Mouse (Mus musculus): ENCODE data around the gene Ndrg3. TPM values are rescaled to one million over a fixed set of nuclear protein-coding genes. Genes with fewer than 3 reads are reported as not detected.
"Not testable (repeated sequence)": the region's sequence is repeated elsewhere in the genome, so short reads cannot be mapped to it uniquely, and the experiment has no call there.

Ndrg3 gene
- polyA plus RNA-seq, 2 experiments from 2014 or later = 107 to 115 TPM

DNA sequence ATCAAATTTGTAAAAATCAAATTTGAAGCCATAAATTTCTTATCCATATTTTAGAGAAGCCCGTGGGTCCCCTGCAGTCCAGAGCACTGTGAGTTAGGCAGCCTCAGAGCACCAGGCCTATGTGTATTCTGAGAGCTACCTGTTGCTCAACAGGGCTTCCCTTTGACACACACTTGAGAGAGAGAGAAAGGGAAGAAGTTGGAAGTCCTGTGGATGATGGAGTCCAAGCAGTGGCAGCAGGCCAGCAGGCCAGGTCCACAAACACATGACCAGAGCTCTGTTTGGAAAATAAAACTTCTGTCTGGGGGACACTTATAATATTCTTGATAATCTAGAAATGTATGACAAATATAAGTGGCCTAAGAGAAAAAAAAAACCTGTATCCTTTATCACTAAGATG is 58.4 kb downstream of the Ndrg3 start:
- ATAC-seq = no peak

DNA sequence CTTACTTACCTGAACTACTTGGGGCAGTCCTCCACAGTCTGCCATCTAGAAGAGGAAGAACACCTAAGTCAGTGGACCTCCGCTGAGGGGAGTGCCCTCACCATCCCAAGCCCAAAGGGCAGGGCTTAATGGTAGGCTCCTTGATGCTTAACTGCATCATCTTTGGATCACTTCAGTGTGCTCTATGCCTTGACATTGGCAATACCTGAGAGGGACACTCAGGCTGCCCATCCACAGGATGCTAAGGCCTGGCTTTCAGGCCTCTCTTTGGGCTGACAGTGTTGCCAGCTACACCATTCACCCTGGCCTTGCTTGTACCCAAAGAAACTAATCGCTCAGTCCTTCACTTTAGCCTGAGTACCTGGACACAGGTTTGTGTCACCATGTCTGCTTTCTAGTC is 60.4 kb downstream of the Ndrg3 start:
- ATAC-seq = no peak

DNA sequence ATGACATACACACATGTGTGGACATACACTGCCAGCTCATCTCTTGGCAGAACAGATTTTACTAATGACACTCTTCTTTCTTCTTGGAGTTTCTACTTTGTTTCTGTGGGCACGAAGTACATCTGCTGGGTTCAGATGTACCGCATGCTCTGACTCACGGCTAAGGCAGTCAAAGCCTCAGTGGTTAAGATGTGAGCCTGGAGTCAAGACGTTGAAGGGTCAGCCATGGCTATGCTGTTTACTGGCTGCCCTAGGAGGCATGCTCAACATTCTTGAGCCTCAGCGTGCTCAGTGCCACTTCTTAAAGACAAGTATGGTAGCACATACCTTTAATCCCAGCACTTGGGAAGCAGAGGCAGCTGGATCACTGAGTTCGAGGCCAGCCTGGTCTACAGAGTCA is 61.3 kb downstream of the Ndrg3 start:
- no peak for ATAC-seq

DNA sequence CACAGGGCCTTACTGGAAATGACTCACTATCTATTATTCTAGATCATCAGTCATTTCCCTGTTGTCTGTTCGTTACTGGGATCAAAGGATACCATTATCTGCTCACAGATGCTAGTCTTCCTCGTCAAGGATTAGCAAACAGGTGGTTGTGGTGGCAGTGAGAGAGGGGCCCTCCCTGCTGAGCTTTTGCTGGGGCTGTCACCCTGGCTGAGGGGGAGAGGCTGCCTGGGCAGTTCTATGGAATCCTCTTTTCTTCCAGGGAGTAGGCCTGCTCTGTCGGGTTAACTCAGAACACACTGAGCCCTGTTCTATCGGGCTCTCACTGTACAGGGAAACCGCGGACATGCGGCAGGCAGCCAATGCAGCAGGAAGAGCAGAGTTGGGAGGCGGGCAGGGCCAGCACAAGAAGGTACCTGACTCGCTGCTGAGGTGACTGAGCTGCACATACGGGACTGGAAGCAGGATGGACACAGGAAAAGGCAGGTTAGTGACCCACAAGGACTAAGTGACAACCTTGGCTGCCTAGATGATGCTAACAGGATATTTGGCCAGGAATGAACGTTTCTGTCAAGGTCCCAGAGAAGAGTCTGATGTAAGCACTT is 62.2 kb downstream of the Ndrg3 start:
- no peak for ATAC-seq

DNA sequence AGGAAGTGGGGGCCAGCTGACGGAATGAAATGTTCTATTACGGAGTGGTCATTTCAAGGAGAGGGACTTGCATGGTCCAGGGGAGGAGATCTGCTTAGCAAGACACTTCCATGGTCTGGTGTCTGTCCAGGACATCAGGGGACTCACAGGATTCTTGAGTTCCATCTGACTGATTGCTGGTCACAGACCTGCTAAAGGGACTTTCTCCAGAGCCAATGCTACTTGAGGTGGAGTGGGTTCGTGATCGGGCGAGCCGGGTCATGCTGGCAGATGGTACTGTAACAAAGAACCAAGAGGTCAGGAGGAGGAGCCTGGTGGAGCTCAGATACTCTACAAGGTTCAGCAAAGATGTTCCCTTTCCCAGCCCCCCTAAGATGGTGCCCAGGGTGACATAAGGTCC is 63.2 kb downstream of the Ndrg3 start:
- ATAC-seq = no peak

DNA sequence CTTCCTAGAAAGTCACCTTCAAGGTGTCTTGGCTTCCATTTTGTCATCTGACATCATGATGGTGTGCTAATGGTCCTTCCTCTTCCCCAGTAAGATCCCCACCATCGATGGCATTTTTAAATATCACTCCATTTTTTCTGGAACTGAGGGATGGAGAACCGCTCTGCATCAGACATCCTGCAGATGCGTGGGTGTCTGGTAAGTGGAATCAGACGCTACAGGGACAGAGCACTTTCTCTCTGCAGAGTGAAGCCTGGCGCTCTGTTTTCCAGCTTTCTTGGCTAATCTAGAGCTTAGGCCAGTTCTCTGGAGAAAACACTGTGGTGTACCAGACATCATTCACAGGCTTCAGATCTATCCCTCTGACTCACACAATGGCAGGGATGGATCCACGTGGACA is 64.2 kb downstream of the Ndrg3 start:
- no peak for ATAC-seq

DNA sequence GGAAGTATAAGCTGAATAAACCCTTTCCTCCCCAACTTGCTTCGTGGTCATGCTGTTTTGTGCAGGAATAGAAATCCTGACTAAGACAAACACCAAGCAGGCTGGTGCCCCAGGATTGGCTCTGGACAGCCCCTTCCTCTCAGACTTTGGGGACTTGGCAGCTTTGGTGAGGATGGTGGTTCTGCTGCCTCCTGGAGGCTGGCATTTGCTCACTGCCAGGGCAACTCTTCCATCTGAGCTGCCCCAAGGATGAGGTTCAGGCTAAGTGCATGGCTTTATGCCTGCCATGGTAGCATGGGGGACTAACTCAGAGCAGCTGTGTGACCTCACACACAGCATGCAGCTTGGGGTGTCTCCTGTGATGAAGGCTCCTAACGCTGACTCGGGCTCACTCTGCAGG is 66.2 kb downstream of the Ndrg3 start:
- not testable (repeated sequence) for ATAC-seq

DNA sequence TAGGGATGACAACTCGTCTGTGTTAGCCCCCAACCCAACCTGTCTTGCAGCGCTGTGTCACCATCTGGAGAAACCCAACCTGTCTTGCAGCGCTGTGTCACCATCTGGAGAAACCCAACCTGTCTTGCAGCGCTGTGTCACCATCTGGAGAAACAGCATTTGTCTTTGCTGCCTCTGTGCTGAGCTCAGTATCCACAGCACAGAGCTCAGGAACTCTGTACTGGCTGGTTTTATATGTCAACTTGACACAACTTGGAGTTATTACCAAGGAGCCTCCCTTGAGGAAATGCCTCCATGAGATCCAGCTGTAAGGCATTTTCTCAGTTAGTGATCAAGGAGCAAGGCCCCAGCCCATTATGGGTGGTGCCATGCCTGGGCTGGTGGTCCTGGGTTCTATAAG is 66.8 kb downstream of the Ndrg3 start:
- not testable (repeated sequence) for ATAC-seq

DNA sequence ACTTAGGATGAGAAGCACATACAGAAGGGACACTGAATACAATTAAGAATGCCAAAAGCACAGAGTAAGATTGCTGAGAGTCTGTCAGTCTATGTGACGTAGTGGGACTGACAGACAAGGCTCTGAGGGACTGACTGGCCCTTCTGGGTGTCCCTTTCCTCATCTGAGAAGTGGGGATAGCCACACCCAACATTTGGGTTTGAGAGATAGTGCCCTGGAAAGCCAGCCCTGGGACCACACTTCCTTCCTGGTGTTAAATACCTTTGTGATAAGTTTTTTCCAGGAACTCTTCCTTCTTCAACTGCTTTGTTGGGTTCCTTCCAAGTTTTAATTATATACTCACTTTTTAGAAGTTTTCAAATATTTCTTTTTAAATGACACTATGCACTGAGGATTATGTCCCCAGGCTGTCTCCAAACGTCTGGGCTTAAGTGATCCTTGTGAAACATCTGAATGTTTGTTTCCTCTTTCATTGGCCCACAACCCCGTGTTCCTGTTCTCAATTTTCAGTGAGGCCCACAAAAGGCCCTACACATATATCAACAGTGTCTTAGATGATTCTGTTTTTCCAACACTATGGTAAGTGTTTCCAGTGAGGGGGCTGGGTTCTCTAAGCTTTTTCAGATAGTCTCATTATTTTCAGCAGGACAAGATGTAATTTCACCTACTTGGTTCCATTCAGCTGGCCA is 67.5 kb downstream of the Ndrg3 start:
- ATAC-seq = no peak

DNA sequence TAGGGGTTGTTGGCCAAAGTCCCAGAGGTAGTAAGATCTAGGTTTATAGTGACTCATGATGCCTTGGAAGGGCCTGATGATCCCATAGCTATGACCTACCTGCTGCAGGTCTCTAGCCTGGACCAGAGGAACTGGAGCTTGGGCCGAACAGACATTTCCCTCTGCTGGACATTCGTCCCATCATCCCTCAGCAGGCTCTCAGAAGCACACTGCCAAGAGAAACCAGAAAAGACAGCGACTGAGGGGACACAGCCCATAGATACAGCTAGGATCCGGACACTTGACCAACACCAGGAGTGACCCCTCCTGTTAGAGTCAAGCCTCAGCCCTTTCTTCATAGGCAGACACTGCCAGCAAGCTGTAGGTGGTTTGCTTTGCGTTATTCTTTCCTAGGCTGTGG is 68.8 kb downstream of the Ndrg3 start:
- no peak for ATAC-seq

DNA sequence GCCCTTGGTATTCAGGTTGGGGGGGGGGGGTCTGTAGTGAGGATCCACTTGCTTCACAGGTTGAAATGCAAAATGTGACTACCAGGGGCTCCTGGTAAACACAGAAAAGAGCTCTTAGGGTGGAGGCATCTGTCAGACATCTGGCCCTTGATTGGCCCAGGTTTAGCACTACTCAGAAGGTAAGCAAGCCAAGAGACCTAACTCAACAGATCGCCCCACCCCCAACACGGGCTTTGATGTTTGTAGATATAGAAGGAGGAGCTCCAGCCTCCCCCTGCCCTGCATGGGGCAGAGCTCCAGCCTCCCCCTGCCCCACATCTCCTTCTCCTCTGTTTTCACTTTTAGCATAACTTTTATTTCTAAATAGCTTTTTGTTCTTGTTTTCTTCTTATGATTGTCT is 72.1 kb downstream of the Ndrg3 start:
- no peak for ATAC-seq

DNA sequence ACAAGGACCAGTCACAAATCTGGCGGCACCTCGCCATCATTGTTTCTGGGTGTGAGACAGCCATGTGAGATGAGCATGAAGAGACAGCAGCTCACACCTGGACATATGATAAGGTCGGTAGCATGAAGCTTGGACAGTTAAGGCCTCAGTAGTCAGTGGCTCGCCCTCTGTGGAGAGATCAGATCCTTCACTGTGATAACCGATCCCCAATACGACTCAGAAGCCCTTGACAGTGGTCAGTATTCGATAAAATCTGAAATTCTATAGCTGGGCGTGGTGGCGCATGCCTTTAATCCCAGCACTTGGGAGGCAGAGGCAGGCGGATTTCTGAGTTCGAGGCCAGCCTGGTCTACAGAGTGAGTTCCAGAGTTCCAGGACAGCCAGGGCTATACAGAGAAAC is 72.7 kb downstream of the Ndrg3 start:
- not testable (repeated sequence) for ATAC-seq

DNA sequence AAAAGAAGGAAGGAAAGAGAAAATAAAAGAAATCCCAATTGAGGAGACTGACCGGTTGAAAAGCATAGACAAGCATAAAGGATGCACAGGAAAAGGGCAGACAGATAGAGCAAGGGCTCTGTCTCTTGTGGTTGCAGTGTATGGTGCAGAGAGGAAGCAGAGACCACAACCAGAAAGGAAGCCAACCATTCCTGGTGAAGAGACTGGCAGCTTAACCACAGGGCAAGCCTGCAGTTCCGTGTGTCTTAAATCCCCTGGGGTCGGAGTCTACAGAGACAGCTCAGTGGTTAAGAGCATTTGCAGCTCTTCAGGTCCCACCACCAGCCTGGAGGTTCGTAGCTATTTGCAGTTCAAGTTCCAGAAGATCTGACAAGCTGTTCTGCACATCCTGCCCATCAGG is 73.3 kb downstream of the Ndrg3 start:
- peak; percentile 43 for ATAC-seq

DNA sequence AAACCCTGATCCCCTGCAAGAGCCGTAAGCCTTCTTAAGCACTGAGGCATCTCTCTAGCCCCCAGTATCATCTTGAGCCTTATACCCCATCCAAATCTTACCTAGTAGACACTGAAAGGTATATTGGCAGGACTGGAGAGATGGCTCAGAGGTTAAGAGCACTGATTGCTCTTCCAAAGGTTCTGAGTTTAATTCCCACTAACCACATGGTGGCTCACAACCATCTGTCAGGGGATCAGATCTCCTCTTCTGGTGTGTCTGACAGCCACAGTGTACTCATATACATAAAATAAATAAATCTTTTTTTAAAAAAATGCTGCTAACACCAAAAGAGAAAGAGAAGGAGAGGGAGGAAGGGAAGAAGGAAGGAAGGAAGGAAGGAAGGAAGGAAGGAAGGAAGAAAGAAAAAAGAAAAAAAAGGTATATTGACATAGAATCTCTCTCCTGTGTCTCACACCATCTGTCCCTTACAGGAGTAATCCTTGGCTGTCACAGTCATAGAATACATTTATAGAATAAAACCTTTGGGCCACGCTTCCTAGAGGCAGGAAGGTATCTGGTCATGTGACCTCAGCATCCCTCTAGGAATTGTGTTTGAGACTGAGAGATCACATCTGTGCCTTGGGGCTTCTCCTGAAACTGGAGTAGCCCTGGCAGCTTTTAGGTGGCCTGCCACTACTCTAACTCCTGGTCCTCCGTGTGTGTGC is 75.3 kb downstream of the Ndrg3 start:
- no peak for ATAC-seq

DNA sequence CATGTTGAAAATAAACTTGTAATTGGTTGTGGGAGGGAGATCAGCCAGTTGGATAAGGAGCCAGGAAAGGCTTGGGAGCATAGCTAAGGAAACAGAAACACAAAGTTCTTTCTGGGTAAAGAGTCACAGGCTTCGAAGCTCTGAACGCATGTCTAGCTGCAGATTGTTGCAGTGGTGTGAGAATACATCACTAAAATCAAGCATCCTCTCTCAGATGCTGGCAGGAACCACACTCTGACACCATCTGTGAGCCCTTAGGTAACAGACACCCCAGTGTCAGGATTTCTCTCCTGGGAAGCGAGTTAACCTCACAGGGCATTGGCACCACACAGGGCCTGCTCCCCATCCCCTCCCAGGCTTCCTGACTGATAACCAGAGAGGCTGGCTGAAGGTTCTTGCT is 76.3 kb downstream of the Ndrg3 start:
- ATAC-seq = no peak

DNA sequence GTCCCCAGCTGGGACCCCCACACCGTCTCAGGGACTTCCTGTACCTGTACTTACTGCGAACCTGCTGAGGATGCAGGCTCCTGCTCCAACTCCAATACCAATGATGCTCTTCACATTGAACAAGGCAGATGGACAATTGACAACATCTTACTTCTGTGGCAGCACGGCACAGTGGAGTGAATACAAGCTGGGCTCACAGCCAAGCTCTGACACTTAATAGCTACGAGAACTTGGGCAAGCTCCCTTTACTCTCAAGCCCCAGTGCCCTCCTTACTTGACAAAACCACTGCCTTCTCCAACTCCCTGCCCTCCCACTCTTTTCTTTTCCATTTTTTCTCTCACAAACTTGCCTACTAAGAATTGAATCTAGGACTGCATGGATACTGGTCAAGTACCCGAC is 78.7 kb downstream of the Ndrg3 start:
- ATAC-seq = no peak

DNA sequence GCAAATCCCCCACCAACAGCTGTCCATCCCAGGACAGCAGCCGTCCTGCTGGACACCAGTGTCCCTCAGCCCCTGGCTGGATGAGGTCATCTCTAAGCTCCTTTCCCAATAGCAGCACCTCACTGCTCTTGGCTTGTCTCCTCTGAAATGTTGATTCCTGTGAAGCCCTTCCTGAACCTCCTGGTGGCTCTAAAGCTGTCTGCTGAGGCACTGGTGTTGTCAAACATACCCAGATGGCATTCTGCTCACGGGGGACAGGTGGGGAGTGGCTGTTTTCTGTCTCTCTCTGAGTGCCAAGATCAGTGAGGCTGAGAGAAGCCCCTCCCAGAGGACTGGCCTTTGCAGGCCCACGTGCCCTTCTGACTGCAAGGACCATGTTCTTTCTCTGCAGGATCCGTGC is 85.9 kb downstream of the Ndrg3 start:
- ATAC-seq = not testable (repeated sequence)

DNA sequence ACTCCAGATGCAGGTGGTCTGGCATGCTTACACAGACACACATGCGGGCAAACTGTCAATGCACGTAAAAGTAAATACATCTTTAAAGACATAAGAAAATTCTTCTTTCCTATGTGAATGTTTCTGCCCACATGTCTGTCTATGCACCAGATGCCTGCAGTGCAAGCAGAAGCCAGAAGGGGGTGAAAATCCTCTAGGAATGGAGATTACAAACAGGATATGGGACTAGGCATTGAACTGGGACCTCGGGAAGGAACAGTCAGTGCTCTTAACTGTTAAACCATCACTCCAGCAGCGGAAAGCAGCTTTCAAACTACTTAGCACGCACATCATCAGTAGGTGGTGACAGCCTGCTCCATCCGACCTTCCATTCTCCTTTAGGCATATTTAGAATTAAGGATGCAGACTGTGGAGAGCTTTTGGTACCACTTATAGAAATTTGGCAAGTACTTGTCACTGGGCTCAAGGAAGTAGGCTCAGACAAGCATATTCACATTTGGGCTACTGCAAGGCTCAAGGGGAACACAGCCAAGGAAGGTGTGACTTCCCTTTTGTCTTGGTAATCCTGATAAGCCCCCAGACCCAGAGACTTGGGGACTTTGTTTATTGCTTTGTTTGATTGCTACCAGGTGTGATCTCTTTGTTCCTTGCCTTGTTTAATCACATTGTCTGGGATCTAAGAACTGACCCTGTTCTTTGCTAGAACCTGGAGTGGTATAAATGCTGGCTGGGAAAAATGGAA is 86.7 kb downstream of the Ndrg3 start:
- ATAC-seq = no peak

DNA sequence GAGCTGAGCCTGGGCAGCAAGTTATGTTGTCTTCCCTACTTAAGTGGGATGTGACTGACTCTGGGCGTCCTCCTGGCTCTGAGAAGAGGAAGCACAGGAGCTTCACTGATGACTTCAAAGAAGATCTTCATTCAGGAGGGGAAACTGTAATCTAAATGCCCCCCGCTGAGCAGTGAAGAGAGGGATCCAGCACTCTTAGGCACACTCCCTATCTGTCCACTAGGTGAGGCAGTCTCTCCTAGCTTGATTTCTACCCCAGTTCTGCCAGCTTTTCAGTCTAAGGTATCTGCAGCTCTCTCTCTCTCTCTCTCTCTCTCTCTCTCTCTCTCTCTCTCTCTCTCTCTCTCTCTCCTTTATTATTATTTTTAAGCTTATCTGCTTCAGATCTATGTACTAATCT is 88.5 kb downstream of the Ndrg3 start:
- no peak for ATAC-seq

DNA sequence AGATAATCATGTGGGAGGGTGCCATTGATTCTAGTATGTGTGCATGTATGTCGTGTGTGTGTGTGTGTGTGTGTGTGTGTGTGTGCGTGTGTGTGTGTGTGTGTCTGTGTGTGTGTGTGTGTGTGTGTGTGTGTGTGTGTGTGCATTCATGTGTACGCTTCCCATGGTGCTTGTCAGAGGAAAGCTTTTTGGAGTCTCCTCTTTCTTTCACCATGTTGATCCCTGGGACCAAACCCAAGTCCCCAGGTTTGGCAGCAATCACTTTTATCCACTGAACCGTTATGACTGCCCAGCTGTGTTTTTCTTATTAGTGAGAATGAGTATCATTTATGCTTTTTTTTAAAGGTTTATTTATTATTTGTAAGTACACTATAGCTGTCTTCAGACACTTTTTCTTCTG is 89.4 kb downstream of the Ndrg3 start:
- ATAC-seq = not testable (repeated sequence)

DNA sequence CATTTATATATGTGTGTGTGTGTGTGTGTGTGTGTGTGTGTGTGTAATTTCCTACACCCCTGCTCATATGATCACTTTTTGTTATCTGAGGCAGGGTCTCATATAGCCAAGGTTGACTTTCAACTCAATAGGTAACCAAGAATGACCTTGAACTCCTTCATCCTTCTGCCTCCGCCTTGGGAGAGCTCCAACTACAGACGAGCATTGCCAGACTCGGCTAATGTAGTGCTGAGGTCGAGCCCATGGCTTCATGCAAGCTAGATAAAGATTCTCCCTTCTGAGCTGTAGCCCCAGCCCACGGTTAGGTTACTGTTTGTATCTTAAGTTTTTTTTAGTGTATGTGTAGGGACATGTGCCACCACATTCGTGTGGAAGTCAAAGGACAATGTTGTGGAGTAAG is 90.0 kb downstream of the Ndrg3 start:
- no peak for ATAC-seq

DNA sequence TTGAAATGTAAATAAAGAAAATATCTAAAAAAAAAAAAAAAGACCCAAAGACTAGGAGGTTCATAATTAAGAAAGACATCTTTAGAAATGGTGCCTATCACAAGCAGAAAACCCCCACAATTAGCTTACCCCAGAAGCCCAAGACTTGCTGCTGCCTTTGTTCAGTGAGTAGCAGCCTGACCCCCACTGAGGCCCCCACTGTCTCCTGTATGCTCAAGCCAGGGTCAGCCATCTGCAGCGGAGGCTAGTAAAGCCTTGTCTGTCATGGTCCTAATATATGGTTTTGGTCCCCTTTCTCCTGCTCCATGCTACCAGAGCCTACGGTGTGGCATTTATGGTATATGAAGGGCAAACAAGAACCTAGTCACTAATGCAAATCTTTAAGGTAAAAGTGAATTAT is 90.5 kb downstream of the Ndrg3 start:
- no peak for ATAC-seq

DNA sequence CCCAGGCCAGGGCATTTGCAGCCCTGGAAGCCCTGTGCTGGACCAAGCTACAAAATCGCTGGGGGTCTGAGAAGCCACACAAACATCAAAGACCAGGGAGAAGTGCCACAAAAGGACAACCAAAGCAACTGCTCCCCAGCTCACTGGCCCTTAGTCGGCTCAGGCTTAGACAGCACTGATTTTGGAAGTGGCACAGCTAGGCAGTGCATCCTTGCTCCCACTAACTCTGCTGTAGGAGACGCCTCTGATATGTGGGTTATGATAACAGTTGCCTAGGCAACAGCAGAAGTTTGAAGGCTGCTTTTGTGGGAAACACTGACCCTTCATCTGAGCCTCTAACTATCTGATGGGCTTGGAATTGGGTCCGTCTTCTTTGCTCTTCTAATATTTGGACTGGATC is 92.7 kb downstream of the Ndrg3 start:
- no peak for ATAC-seq

DNA sequence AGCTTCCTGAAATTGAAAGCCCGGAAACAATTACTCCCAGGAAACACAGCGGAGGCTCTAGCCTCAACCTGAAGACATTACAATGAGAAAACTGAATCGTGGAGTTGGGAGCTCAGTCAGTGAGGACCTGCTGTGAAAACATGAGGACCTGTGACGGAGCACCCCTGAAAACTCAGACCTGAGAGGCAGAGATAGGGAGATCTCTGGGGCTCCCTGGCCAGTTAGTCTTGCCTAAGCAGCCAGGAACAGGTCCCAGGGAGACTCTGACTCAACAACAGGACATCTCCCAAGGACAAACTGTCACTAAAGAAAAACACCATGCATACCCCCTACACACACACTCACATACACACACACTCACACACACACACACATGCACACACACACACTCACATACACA is 93.5 kb downstream of the Ndrg3 start:
- ATAC-seq = no peak
